Mouse (Mus musculus): ENCODE data around the gene Hmga2. TPM values are rescaled to one million over a fixed set of nuclear protein-coding genes. Genes with fewer than 3 reads are reported as not detected.

Hmga2 gene
- polyA plus RNA-seq, 1 experiment from 2014 or later, result 7.6 TPM

GRCm38 (mm10) chr10:120491477-120491876 lies 15.2 kb upstream of the Hmga2 start:
- Histone ChIP-seq H3K27me3 (no peaks in the 10 kb centered on the region), H3K27ac (no peak overlapping the region), H3K4me1 (replicated peaks) (no peaks in the 10 kb centered on the region), H3K36me3 (no peaks in the 10 kb centered on the region), H3K4me3 (replicated peaks) (no peak overlapping the region), H3K9ac (no peak overlapping the region), H3K4me2 (no peak overlapping the region), H3K9me3 (replicated peaks) (no peaks in the 10 kb centered on the region)
- 47% methylated on average over 5 of the region's 5 CpGs for WGBS (ENCODE audit: insufficient replicate concordance)
- DNase-seq (no peak), ATAC-seq (ENCODE audit: low read depth) (no peak)

GRCm38 (mm10) chr10:120489611-120490010 lies 13.3 kb upstream of the Hmga2 start:
- Histone ChIP-seq H3K9me3 (replicated peaks) (no peaks in the 10 kb centered on the region), H3K9ac (no peak overlapping the region), H3K4me2 (no peak overlapping the region), H3K4me3 (replicated peaks) (no peak overlapping the region), H3K4me1 (replicated peaks) (no peaks in the 10 kb centered on the region), H3K36me3 (no peaks in the 10 kb centered on the region), H3K27me3 (no peaks in the 10 kb centered on the region), H3K27ac (no peak overlapping the region)
- ATAC-seq (ENCODE audit: low read depth) (no peak), DNase-seq (no peak)
- WGBS (ENCODE audit: insufficient replicate concordance), result 64% methylated on average over 3 of the region's 3 CpGs

- Histone ChIP-seq H3K4me1 (replicated peaks) (no peaks in the 10 kb centered on the region), H3K4me2 (no peak overlapping the region), H3K9me3 (replicated peaks) (no peaks in the 10 kb centered on the region), H3K4me3 (replicated peaks) (no peak overlapping the region), H3K9ac (no peak overlapping the region), H3K36me3 (no peaks in the 10 kb centered on the region), H3K27ac (no peak overlapping the region), H3K27me3 (no peaks in the 10 kb centered on the region)
- ATAC-seq (ENCODE audit: low read depth) (no peak), DNase-seq (no peak)
- WGBS (ENCODE audit: insufficient replicate concordance), result 54% methylated on average over 4 of the region's 4 CpGs
Observed at GRCm38 (mm10) chr10:120488526-120488925, 12.3 kb upstream of the Hmga2 start.

GRCm38 (mm10) chr10:120487881-120488280 lies 11.6 kb upstream of the Hmga2 start:
- Histone ChIP-seq H3K4me2 (no peak overlapping the region), H3K27ac (no peak overlapping the region), H3K36me3 (no peaks in the 10 kb centered on the region), H3K4me3 (replicated peaks) (no peak overlapping the region), H3K4me1 (replicated peaks) (no peaks in the 10 kb centered on the region), H3K9me3 (replicated peaks) (no peaks in the 10 kb centered on the region), H3K9ac (no peak overlapping the region), H3K27me3 (no peaks in the 10 kb centered on the region)
- 77% methylated on average over 1 of the region's 1 CpGs for WGBS (ENCODE audit: insufficient replicate concordance)
- no peak for ATAC-seq (ENCODE audit: low read depth)
- DNase-seq, result no peak

- H3K4me1 ChIP-seq (replicated peaks), result no peaks in the 10 kb centered on the region
- H3K9ac ChIP-seq, result no peak overlapping the region
- no peak overlapping the region for H3K4me3 ChIP-seq (replicated peaks)
- no peak overlapping the region for H3K27ac ChIP-seq
- H3K36me3 ChIP-seq, result no peaks in the 10 kb centered on the region
- no peaks in the 10 kb centered on the region for H3K9me3 ChIP-seq (replicated peaks)
- no peak for ATAC-seq (ENCODE audit: low read depth)
- H3K27me3 ChIP-seq, result no peaks in the 10 kb centered on the region
- DNase-seq, result no peak
- WGBS (ENCODE audit: insufficient replicate concordance), result 47% methylated on average over 1 of the region's 1 CpGs
- H3K4me2 ChIP-seq, result no peak overlapping the region
Observed at GRCm38 (mm10) chr10:120485461-120485860, 9.2 kb upstream of the Hmga2 start.

- Histone ChIP-seq H3K9ac (no peak overlapping the region), H3K4me1 (replicated peaks) (no peaks in the 10 kb centered on the region), H3K9me3 (replicated peaks) (no peaks in the 10 kb centered on the region), H3K4me2 (no peak overlapping the region), H3K27ac (no peak overlapping the region), H3K4me3 (replicated peaks) (no peak overlapping the region), H3K27me3 (peaks cover 7% of the 10 kb centered on the region; the same call in 1 of the 2 replicates), H3K36me3 (no peaks in the 10 kb centered on the region)
- ATAC-seq (ENCODE audit: low read depth), result no peak
- 60% methylated on average over 4 of the region's 4 CpGs for WGBS (ENCODE audit: insufficient replicate concordance)
- no peak for DNase-seq
Observed at GRCm38 (mm10) chr10:120484144-120484543, 7.9 kb upstream of the Hmga2 start.

GRCm38 (mm10) chr10:120478164-120478563 lies 1.9 kb upstream of the Hmga2 start:
- ATAC-seq (ENCODE audit: low read depth), result no peak
- no peak overlapping the region for H3K9ac ChIP-seq
- no peaks in the 10 kb centered on the region for H3K36me3 ChIP-seq
- H3K4me3 ChIP-seq (replicated peaks), result peak overlapping the region; percentile 65
- no peaks in the 10 kb centered on the region for H3K9me3 ChIP-seq (replicated peaks)
- no peak for DNase-seq
- H3K4me2 ChIP-seq, result peak overlapping the region; percentile 77
- H3K27me3 ChIP-seq, result peaks cover 65% of the 10 kb centered on the region
- WGBS (ENCODE audit: insufficient replicate concordance), result under 1% methylated on average over 16 of the region's 16 CpGs
- no peak overlapping the region for H3K27ac ChIP-seq
- peaks cover 9% of the 10 kb centered on the region; the same call in 1 of the 2 replicates for H3K4me1 ChIP-seq (replicated peaks)

- H3K4me2 ChIP-seq, result peak overlapping the region; percentile 77
- DNase-seq, result no peak
- H3K4me1 ChIP-seq (replicated peaks), result peaks cover 10% of the 10 kb centered on the region; the same call in 1 of the 2 replicates
- peaks cover 68% of the 10 kb centered on the region for H3K27me3 ChIP-seq
- WGBS (ENCODE audit: insufficient replicate concordance), result under 1% methylated on average over 21 of the region's 21 CpGs
- ATAC-seq (ENCODE audit: low read depth), result no peak
- H3K36me3 ChIP-seq, result no peaks in the 10 kb centered on the region
- H3K27ac ChIP-seq, result no peak overlapping the region
- peak overlapping the region; percentile 65 for H3K4me3 ChIP-seq (replicated peaks)
- H3K9ac ChIP-seq, result peak overlapping the region; percentile 74; the same call in 1 of the 2 replicates
- H3K9me3 ChIP-seq (replicated peaks), result no peaks in the 10 kb centered on the region
Observed at GRCm38 (mm10) chr10:120477501-120477900, 1.2 kb upstream of the Hmga2 start.

- Histone ChIP-seq H3K27me3 (peaks cover 68% of the 10 kb centered on the region), H3K27ac (peak overlapping the region; percentile 67)
- under 1% methylated on average over 49 of the region's 52 CpGs for WGBS (ENCODE audit: insufficient replicate concordance)
Observed at GRCm38 (mm10) chr10:120476516-120477336, 457 bp upstream of the Hmga2 start.

GRCm38 (mm10) chr10:120475041-120475541 lies 1.2 kb downstream of the Hmga2 start:
- peak overlapping the region; percentile 77 for H3K4me2 ChIP-seq
- 0 out of 2 replicates have a peak, but pooled peaks have one; percentile 13 for ATAC-seq (ENCODE audit: low read depth)
- peak overlapping the region; percentile 74 for H3K9ac ChIP-seq
- no peaks in the 10 kb centered on the region for H3K36me3 ChIP-seq
- WGBS (ENCODE audit: insufficient replicate concordance), result 0% methylated on average over 45 of the region's 45 CpGs
- peak overlapping the region; percentile 67 for H3K27ac ChIP-seq
- H3K4me3 ChIP-seq (replicated peaks), result peak overlapping the region; percentile 65
- H3K4me1 ChIP-seq (replicated peaks), result peaks cover 10% of the 10 kb centered on the region; the same call in 1 of the 2 replicates
- H3K9me3 ChIP-seq (replicated peaks), result no peaks in the 10 kb centered on the region
- DNase-seq, result no peak
- H3K27me3 ChIP-seq, result peaks cover 68% of the 10 kb centered on the region

More at GRCm38 (mm10) chr10:120476516-120477336, 457 bp upstream of the Hmga2 start:
- H3K4me2 ChIP-seq, result peak overlapping the region; percentile 77
- H3K9ac ChIP-seq, result peak overlapping the region; percentile 74
- H3K36me3 ChIP-seq, result no peaks in the 10 kb centered on the region
- ATAC-seq (ENCODE audit: low read depth), result peak; percentile 49
- peak overlapping the region; percentile 65 for H3K4me3 ChIP-seq (replicated peaks)
- peaks cover 10% of the 10 kb centered on the region; the same call in 1 of the 2 replicates for H3K4me1 ChIP-seq (replicated peaks)
- H3K9me3 ChIP-seq (replicated peaks), result no peaks in the 10 kb centered on the region
- peak; percentile 17 for DNase-seq

- DNase-seq (no peak), ATAC-seq (ENCODE audit: low read depth) (no peak)
- H3K27ac ChIP-seq, result no peak overlapping the region; the same call in 1 of the 2 replicates
- peaks cover 61% of the 10 kb centered on the region for H3K27me3 ChIP-seq
- WGBS (ENCODE audit: insufficient replicate concordance), result 1% methylated on average over 20 of the region's 20 CpGs
- H3K9ac ChIP-seq, result peak overlapping the region; percentile 74
- H3K36me3 ChIP-seq, result no peaks in the 10 kb centered on the region
- H3K9me3 ChIP-seq (replicated peaks), result no peaks in the 10 kb centered on the region
- peak overlapping the region; percentile 65 for H3K4me3 ChIP-seq (replicated peaks)
- H3K4me1 ChIP-seq (replicated peaks), result peaks cover 16% of the 10 kb centered on the region
- H3K4me2 ChIP-seq, result peak overlapping the region; percentile 77
Observed at GRCm38 (mm10) chr10:120474301-120474700, 2.0 kb downstream of the Hmga2 start.
